Mouse (Mus musculus): Measurements from ENCODE around the gene Tnfrsf18.

The Tnfrsf18 gene

GRCm38 (mm10) chr4:156067256-156067949, 41.4 kb downstream of the Tnfrsf18 start:
- in situ Hi-C loops (cut with MboI; ENCODE audit: unreplicated experiment in 2 of 2) = no loop called here

- in situ Hi-C loops (cut with MboI; ENCODE audit: unreplicated experiment in 2 of 2) = loop anchor here (5.0 kb wide), 1 partner anchor 37 kb away; no protein-coding TSS in a partner anchor
Observed at GRCm38 (mm10) chr4:156069701-156070100, 43.7 kb downstream of the Tnfrsf18 start.

- in situ Hi-C loops (cut with MboI; ENCODE audit: unreplicated experiment in 2 of 2) = loop anchor here (5.0 kb wide), 1 partner anchor 38 kb away; no protein-coding TSS in a partner anchor
Observed at GRCm38 (mm10) chr4:156070276-156070675, 44.3 kb downstream of the Tnfrsf18 start.

GRCm38 (mm10) chr4:156070716-156071115, 44.8 kb downstream of the Tnfrsf18 start:
- in situ Hi-C loops (cut with MboI; ENCODE audit: unreplicated experiment in 2 of 2) = loop anchor here (5.0 kb wide), 1 partner anchor 38 kb away; no protein-coding TSS in a partner anchor

GRCm38 (mm10) chr4:156076911-156077382, 51.0 kb downstream of the Tnfrsf18 start:
- in situ Hi-C loops (cut with MboI; ENCODE audit: unreplicated experiment in 2 of 2) = no loop called here

- in situ Hi-C loops (cut with MboI; ENCODE audit: unreplicated experiment in 2 of 2) = no loop called here
Observed at GRCm38 (mm10) chr4:156077499-156078301, 51.7 kb downstream of the Tnfrsf18 start.
